Mouse (Mus musculus) kidney, embryonic 14.5 days (tissue): ENCODE results near the gene Zfp827. TPM values are rescaled to one million over a fixed set of nuclear protein-coding genes. Genes with fewer than 3 reads are reported as not detected.

Experiments used
- ATAC-seq: fragments of 200-750 bp; cut with Nextera tagmentation; 2 replicates; pipeline ENCODE4 v1.8.0; 2017; ENCODE audit warnings: moderate number of reproducible peaks, mild to moderate bottlenecking, moderate TSS enrichment, moderate library complexity; ENCODE audit not compliant: low FRiP score, low TSS enrichment
- H3K27ac ChIP-seq: fragments of 300-500 bp; sonication (generic); 2 replicates; pipeline ENCODE4 v1.5.1; 2014; ENCODE audit warnings: low read depth, mild to moderate bottlenecking, low read length, moderate library complexity, mixed read lengths
- H3K27me3 ChIP-seq: fragments of 300-500 bp; sonication (generic); 2 replicates; pipeline ENCODE4 v1.6.1; 2014; ENCODE audit warnings: mild to moderate bottlenecking, low read length; ENCODE audit not compliant: control insufficient read depth, insufficient read depth
- H3K36me3 ChIP-seq: fragments of 300-500 bp; sonication (generic); 2 replicates; pipeline ENCODE4 v1.6.1; 2014; ENCODE audit warnings: low read length, mixed read lengths; ENCODE audit not compliant: control insufficient read depth, insufficient read depth
- H3K4me1 ChIP-seq: fragments of 300-500 bp; sonication (generic); 2 replicates; pipeline ENCODE4 v1.6.1; 2014; ENCODE audit warnings: low read length, mixed read lengths; ENCODE audit not compliant: control insufficient read depth, insufficient read depth
- H3K4me2 ChIP-seq: fragments of 300-500 bp; sonication (generic); replicated peaks from 2 replicates; pipeline ENCODE4 v1.6.1; 2014; ENCODE audit warnings: low read depth, mild to moderate bottlenecking, low read length
- H3K4me3 ChIP-seq: fragments of 300-500 bp; sonication (generic); 2 replicates; pipeline ENCODE4 v1.5.1; 2014; ENCODE audit warnings: mild to moderate bottlenecking, low read length
- H3K9ac ChIP-seq: fragments of 300-500 bp; sonication (generic); 2 replicates; pipeline ENCODE4 v1.6.1; 2014; ENCODE audit warnings: low read depth, mild to moderate bottlenecking, low read length, moderate library complexity
- H3K9me3 ChIP-seq: fragments of 300-500 bp; sonication (generic); 2 replicates; pipeline ENCODE4 v1.6.1; 2016; ENCODE audit warnings: low read length; ENCODE audit not compliant: control insufficient read depth
- WGBS: fragments of 180-500 bp; shearing (Covaris S2); extraction: QIAGEN DNeasy Blood & Tissue Kit; methylation state at CpG from one replicate; pipeline ENCODE4 v1.1.7; 2014; 5-methylcytosine and 5-hydroxymethylcytosine counted together
- polyA plus RNA-seq: library from polyadenylated mRNA; unstranded; fragments of >200 nt; fragmentation: Nextera tagmentation; extraction: Ambion mirVana; gene quantifications from 2 replicates; pipeline ENCODE4 v1.2.1, GENCODE M21; 2014

Zfp827 gene
- polyA plus RNA-seq, 1 experiment from 2014 or later, result 12.2 TPM

DNA sequence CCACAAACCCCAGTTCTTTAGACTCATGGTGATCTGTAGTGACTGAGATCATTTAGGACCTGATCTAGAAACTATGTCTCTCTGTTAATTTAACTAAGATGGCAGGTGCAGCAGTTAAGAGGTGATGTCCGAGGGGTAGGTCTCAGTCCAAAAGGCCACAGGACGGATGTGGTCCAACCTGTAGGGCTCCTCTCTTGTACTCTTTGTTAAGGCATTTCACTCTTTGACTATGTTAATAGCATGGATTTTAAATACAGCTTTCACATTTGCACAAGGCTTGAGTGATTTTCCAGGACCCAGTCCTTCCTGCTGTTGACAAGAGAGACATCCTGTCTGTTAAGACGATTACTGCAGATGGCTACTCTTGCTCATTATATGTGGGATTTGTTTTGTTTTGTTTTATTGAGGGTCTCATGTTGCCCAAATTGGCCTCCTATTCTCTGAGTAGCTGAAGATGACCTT, 56.2 kb downstream of the Zfp827 start:
- WGBS, result 72% methylated on average over 3 of the region's 3 CpGs
- Histone ChIP-seq H3K4me2 (no peak overlapping the region), H3K36me3 (peaks cover 25% of the 10 kb centered on the region), H3K27me3 (no peaks in the 10 kb centered on the region), H3K4me3 (no peak overlapping the region), H3K27ac (no peak overlapping the region), H3K9me3 (no peaks in the 10 kb centered on the region), H3K4me1 (no peaks in the 10 kb centered on the region; the same call in 1 of the 2 replicates), H3K9ac (no peak overlapping the region)
- no peak for ATAC-seq

DNA sequence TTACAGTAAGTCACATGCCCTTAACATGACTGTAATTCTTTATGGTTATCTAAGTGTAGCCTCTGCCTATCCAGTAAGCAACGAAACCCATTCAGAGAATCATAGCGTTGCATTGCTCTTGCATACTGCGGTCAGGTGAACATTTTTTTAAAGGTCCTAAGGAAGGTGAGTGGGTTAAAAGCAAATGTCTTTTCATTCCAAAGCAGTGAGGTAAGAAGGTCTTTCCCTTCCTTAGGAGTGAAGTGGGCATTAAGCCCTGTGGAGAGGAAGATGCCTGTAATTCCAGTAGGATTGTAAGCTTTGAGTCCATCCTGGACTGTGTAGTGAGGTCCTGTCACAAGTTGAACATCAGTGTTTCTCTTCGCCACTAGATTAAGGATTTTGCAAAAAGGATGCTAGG, 66.2 kb downstream of the Zfp827 start:
- H3K4me1 ChIP-seq, result no peaks in the 10 kb centered on the region
- no peak overlapping the region for H3K4me3 ChIP-seq
- no peak for ATAC-seq
- H3K9me3 ChIP-seq, result no peaks in the 10 kb centered on the region
- H3K4me2 ChIP-seq, result no peak overlapping the region
- peaks cover 29% of the 10 kb centered on the region for H3K36me3 ChIP-seq
- no peaks in the 10 kb centered on the region for H3K27me3 ChIP-seq
- WGBS, result 95% methylated on average over 4 of the region's 4 CpGs
- H3K9ac ChIP-seq, result no peak overlapping the region
- H3K27ac ChIP-seq, result no peak overlapping the region

DNA sequence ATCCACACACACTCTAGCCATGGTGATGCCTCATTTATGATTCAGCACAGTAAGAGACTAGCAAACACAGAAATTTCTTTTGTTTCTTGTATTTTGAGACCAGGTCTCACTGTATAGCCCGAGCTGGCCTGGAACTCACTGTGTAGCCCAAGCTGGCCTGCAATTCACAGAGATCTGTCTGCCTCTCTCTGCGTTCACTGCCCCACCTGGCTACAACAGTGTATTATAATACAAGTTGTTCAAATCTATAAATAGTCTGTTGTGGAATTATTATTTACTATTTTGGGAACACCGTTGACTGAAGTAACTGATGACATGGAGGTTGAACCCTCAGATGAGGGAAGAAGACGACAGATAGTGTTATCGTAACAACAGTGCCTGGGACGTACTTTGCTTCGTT, 66.9 kb downstream of the Zfp827 start:
- Histone ChIP-seq H3K9ac (no peak overlapping the region), H3K4me1 (no peaks in the 10 kb centered on the region), H3K9me3 (no peaks in the 10 kb centered on the region), H3K27ac (no peak overlapping the region), H3K27me3 (no peaks in the 10 kb centered on the region), H3K4me2 (no peak overlapping the region), H3K4me3 (no peak overlapping the region), H3K36me3 (peaks cover 29% of the 10 kb centered on the region)
- 91% methylated on average over 7 of the region's 7 CpGs for WGBS
- ATAC-seq, result no peak

DNA sequence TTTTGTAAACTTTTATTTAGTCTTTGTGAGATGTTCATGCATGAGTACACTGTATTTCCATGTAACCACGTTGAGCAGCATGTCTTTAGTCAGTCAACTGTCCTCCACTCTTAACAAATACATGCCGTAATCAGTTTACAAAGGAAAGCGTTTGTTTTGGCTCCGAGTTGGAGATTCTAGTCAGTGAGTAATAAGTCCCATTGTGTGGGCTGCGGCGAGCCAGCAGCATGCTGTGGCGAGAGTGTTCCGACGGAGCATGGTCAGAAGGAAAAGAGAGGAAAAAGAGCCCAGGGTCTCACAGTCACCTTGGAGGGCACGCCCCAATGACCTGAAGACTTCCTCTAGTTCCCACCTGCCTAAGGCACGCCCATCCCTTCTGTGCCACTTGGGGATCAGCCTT, 68.7 kb downstream of the Zfp827 start:
- H3K9me3 ChIP-seq, result no peaks in the 10 kb centered on the region
- 61% methylated on average over 11 of the region's 11 CpGs for WGBS
- peaks cover 23% of the 10 kb centered on the region for H3K36me3 ChIP-seq
- no peak overlapping the region for H3K4me2 ChIP-seq
- ATAC-seq, result no peak
- H3K9ac ChIP-seq, result no peak overlapping the region
- no peaks in the 10 kb centered on the region for H3K27me3 ChIP-seq
- H3K27ac ChIP-seq, result no peak overlapping the region
- H3K4me1 ChIP-seq, result no peaks in the 10 kb centered on the region
- no peak overlapping the region for H3K4me3 ChIP-seq

DNA sequence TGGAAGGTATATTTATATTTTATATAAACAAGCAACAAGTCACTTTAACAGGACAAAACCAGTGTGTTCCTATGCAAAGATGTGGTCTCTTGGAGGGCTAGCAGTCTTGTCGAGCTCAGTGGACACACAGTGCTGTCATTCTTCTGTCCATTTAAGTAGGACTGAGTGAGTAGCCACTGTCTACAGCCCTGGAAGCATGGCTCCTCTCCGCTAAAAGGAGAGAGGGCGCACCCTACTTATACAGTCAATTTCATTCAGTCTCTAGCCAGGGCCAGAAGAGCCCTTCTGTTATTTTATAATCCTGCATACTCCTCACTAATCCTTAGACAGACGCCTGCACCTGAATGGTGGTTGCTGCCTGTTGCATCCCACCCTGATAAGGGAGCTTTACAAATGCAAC, 74.5 kb downstream of the Zfp827 start:
- Histone ChIP-seq H3K4me3 (no peak overlapping the region), H3K4me1 (peaks cover 12% of the 10 kb centered on the region; the same call in 1 of the 2 replicates), H3K27ac (no peak overlapping the region), H3K9ac (no peak overlapping the region), H3K36me3 (peaks cover under 1% of the 10 kb centered on the region; the same call in 1 of the 2 replicates), H3K27me3 (no peaks in the 10 kb centered on the region), H3K4me2 (no peak overlapping the region), H3K9me3 (no peaks in the 10 kb centered on the region)
- 75% methylated on average over 4 of the region's 4 CpGs for WGBS
- ATAC-seq, result no peak

DNA sequence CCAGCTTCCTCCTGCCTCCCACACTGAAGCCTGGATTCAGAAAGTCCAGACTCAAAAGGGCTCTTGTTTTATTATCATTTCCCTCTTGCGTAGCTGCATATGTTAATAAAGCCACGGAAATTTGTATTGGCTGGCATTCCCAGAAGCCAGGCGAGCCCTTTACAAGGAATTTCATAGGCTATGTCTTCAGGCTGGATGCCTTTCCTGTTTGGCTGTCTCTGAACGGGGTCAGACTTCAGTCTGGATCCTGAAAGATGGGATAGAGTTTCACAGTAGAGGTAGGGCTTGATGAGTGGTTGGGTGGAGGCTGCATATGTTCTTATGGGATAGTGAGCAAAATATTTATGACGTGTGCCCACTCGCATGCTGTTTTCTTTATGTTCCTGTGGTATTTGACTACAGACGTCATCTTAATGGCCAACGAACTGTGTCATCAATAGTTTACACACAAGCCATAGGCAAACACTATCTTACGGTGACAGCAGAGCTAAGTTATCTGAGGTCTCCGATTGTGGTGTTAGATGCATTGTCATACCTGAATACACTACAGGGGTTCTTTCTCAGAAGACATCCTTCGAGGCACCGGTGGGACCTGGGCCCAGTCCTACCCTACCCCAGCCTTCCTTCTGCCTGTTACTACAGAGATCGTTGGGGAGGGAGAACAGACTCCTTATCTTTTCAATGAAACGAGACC, 75.1 kb downstream of the Zfp827 start:
- H3K4me3 ChIP-seq, result no peak overlapping the region
- no peak overlapping the region for H3K9ac ChIP-seq
- H3K4me2 ChIP-seq, result no peak overlapping the region
- H3K36me3 ChIP-seq, result no peaks in the 10 kb centered on the region; the same call in 1 of the 2 replicates
- WGBS, result 64% methylated on average over 14 of the region's 14 CpGs
- no peak for ATAC-seq
- no peaks in the 10 kb centered on the region for H3K9me3 ChIP-seq
- H3K4me1 ChIP-seq, result peaks cover 12% of the 10 kb centered on the region; the same call in 1 of the 2 replicates
- no peak overlapping the region for H3K27ac ChIP-seq
- no peaks in the 10 kb centered on the region for H3K27me3 ChIP-seq

DNA sequence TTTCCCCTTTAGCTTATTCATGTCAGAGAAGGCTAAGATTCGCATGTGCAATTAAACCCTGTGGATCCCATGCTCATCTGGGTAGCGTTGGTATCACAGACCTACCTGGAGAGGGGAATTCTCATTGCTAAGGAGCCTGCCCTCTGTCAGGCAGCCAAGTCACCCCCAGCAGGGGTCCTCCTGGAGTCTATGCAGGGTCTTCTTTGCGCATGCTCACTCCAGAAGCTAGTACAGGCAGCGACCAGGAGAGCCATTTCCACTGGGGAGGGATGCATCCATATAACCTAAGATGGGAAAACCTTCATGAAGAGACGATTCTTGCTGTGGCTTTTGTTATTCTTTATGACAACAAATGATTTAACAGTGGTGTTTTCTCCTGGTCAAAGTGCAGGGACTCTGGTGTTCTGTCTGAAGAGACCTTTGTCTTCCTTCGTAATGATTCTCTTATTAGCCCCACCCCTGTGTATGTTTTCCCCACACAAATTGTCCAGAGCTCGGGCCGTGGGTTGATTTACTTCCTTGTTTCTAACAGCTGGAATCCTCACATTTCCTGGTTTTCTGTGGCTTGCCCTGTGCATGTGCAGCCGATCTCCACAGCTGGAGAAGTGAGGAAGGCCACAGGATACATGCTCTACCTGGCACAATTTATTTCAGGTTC, 75.8 kb downstream of the Zfp827 start:
- no peak for ATAC-seq
- Histone ChIP-seq H3K27ac (peak overlapping the region; percentile 65; the same call in 1 of the 2 replicates), H3K4me3 (no peak overlapping the region), H3K27me3 (no peaks in the 10 kb centered on the region), H3K9ac (no peak overlapping the region), H3K4me1 (peaks cover 12% of the 10 kb centered on the region; the same call in 1 of the 2 replicates), H3K36me3 (peaks cover 3% of the 10 kb centered on the region; the same call in 1 of the 2 replicates), H3K9me3 (no peaks in the 10 kb centered on the region), H3K4me2 (no peak overlapping the region)
- WGBS, result 45% methylated on average over 9 of the region's 9 CpGs

DNA sequence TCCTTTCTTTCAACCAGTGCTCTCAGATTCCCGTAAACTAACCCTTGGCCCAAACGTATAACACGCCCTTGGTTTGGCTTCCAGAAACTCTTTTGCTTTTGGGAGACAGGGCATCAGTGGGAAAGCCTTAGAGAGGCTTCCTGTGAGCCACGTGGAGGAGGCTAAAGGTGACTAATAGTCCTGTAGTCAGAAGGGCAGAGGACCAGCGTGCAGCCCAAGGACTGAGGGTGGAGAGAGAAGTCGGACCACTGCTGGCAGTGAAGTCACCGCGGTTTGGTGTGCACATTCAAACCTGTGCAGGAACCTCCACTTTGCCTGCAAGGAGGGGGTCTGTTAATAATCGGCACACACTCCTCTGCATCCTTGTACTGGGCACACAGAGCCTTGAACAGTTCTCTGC, 76.4 kb downstream of the Zfp827 start:
- Histone ChIP-seq H3K27me3 (no peaks in the 10 kb centered on the region), H3K27ac (peak overlapping the region; percentile 65), H3K4me3 (no peak overlapping the region), H3K4me2 (no peak overlapping the region), H3K9me3 (no peaks in the 10 kb centered on the region), H3K9ac (no peak overlapping the region), H3K36me3 (peaks cover 3% of the 10 kb centered on the region; the same call in 1 of the 2 replicates), H3K4me1 (peaks cover 12% of the 10 kb centered on the region; the same call in 1 of the 2 replicates)
- no peak for ATAC-seq
- 59% methylated on average over 9 of the region's 9 CpGs for WGBS

DNA sequence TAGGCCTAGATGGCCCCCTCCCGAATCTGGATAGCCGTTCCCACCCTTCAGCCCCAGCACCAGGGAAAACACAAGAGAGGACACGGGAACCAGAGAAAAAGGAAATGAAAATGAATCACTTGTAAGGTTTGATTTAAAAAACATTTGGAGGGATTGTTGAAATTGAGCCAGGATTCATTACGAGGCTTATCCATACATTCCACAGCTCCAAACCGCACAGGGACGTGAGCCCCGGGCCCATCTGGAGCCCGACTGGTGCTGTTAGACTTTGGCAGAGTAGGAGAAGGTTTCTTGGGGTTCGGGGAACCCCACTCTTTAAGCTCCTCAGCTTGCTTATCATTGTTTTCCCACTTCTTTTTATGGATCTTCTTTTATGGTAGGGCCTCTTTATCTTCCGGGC, 76.9 kb downstream of the Zfp827 start:
- no peak overlapping the region for H3K9ac ChIP-seq
- H3K4me2 ChIP-seq, result no peak overlapping the region
- ATAC-seq, result no peak
- H3K4me1 ChIP-seq, result peaks cover 12% of the 10 kb centered on the region; the same call in 1 of the 2 replicates
- H3K4me3 ChIP-seq, result no peak overlapping the region
- no peaks in the 10 kb centered on the region for H3K9me3 ChIP-seq
- WGBS, result 59% methylated on average over 10 of the region's 10 CpGs
- no peaks in the 10 kb centered on the region for H3K27me3 ChIP-seq
- peaks cover 3% of the 10 kb centered on the region; the same call in 1 of the 2 replicates for H3K36me3 ChIP-seq
- peak overlapping the region; percentile 65 for H3K27ac ChIP-seq
